Mouse (Mus musculus) lung, adult 2 months (tissue): ENCODE measurements around the gene Celf6.

Experiments used
- CTCF ChIP-seq: fragments of 200-500 bp; IDR thresholded peaks from 2 replicates; pipeline ENCODE4 v1.5.1; 2011; ENCODE audit warnings: mild to moderate bottlenecking, low read length, control low read depth; ENCODE audit not compliant: insufficient read depth
- POLR2A ChIP-seq: fragments of 200-500 bp; IDR thresholded peaks from 2 replicates; pipeline ENCODE4 v1.6.1; 2011; ENCODE audit warnings: low read depth, mild to moderate bottlenecking, control low read depth, low read length, borderline replicate concordance; ENCODE audit errors: extremely low read depth

GRCm38 (mm10) chr9:59551620-59552031 lies 26.1 kb upstream of the Celf6 start:
- TF ChIP-seq CTCF (no peak), POLR2A (no peak)
